Comparison of ENCODE assay signal across 15 mouse cellular contexts in genomic region chr14:11428256-11429240, GRCm38 (mm10).
A peak's percentile ranks its signal among the peaks of the same experiment; 100 is the strongest.
DNase-seq lines count a peak whose midpoint lies in the region; ATAC-seq lines count a peak whose summit lies in the region.
"Had no signal": no experiment of that assay in that cellular context is flagged by ENCODE, and none has a peak within 500 bp of the region (broad histone marks: within the 10 kb centered on the region; RNA-seq: fewer than 3 reads in every experiment).

No protein-coding gene starts in this region.

- H3K9ac ChIP-seq in forebrain, embryonic 16.5 days (replicated peaks; ENCODE audit: low read depth, low read length) = no peak overlapping the region
- H3K9ac ChIP-seq: heart, embryonic 12.5 days; limb, embryonic 13.5 days had no signal

- DNase-seq in brain, adult 2 months (ENCODE audit: low read depth, low spot score) = peak; percentile 81
- DNase-seq in layer of hippocampus, adult 9-10 months (ENCODE audit: low spot score) = peak; percentile 51
- peak; percentile 34 to 37 for DNase-seq in left cerebral cortex, postnatal 14 days (ENCODE audit: low spot score in 2 of 2)
- no peak for DNase-seq in adrenal gland, postnatal 4 days (ENCODE audit: low spot score in 2 of 2)
- no peak for DNase-seq in testis, postnatal 10 days (ENCODE audit: low spot score)
- DNase-seq: cerebellum, adult 8-10 months; gastrocnemius, postnatal 25 days; heart, postnatal 4 days; lung, postnatal 36 days; midbrain, embryonic 14.5 days had no signal

- no peak overlapping the region for H3K27ac ChIP-seq in forebrain, embryonic 16.5 days (ENCODE audit: low read length)
- H3K27ac ChIP-seq: limb, embryonic 13.5 days had no signal

- intact Hi-C loops in left cerebral cortex, postnatal 14 days (cut with DNase I) = no loop called here

- no peaks in the 10 kb centered on the region for H3K36me3 ChIP-seq in forebrain, embryonic 16.5 days (ENCODE audit: control insufficient read depth, insufficient read depth)
- H3K36me3 ChIP-seq: heart, embryonic 12.5 days; limb, embryonic 13.5 days had no signal

- peaks cover 6% of the 10 kb centered on the region; the same call in 1 of the 2 replicates for H3K4me1 ChIP-seq in forebrain, embryonic 16.5 days (replicated peaks; ENCODE audit: control insufficient read depth, insufficient read depth, low read length)
- H3K4me1 ChIP-seq: heart, embryonic 12.5 days; limb, embryonic 13.5 days had no signal

- H3K4me3 ChIP-seq in forebrain, embryonic 16.5 days (replicated peaks; ENCODE audit: low read length) = no peak overlapping the region
- H3K4me3 ChIP-seq: heart, embryonic 12.5 days; limb, embryonic 13.5 days had no signal

- ATAC-seq in forebrain, embryonic 16.5 days = peak; percentile 91
- no peak for ATAC-seq in megakaryocyte, adult 5-6 weeks (ENCODE audit: poor library complexity, severe bottlenecking)

- H3K4me2 ChIP-seq in forebrain, embryonic 16.5 days (ENCODE audit: low read length) = no peak overlapping the region
- H3K4me2 ChIP-seq: heart, embryonic 12.5 days; limb, embryonic 13.5 days had no signal

- H3K27me3 ChIP-seq in forebrain, embryonic 16.5 days (replicated peaks; ENCODE audit: control insufficient read depth, insufficient read depth, low read length) = no peaks in the 10 kb centered on the region
- H3K27me3 ChIP-seq: CH12.LX; heart, embryonic 12.5 days; limb, embryonic 13.5 days had no signal

- 76% methylated on average over 16 of the region's 16 CpGs for WGBS in forebrain, embryonic 16.5 days

- no peaks in the 10 kb centered on the region for H3K9me3 ChIP-seq in forebrain, embryonic 16.5 days (ENCODE audit: control insufficient read depth, low read length)
- H3K9me3 ChIP-seq: heart, embryonic 12.5 days; limb, embryonic 13.5 days had no signal

Comparison
In these comparisons a context has a peak if more than half of its experiments do, and no peak if none do; other contexts are left out.
1. DNase-seq: peak in brain, adult 2 months (single experiment), layer of hippocampus, adult 9-10 months (single experiment) and left cerebral cortex, postnatal 14 days (2 of 2); none in adrenal gland, postnatal 4 days (0 of 2) and testis, postnatal 10 days (single experiment).